Mouse (Mus musculus): Measurements from ENCODE around the gene H2al1g. TPM values are rescaled to one million over a fixed set of nuclear protein-coding genes. Genes with fewer than 3 reads are reported as not detected.

The H2al1g gene
- total RNA-seq, 2 experiments from 2014 or later: not detected

Other genes starting within 250 kb of the H2al1g start
- not detected for gene H2al1a, start 19.0 kb upstream of the H2al1g start, total RNA-seq (2021)
- gene H2al1b, start 15.8 kb upstream of the H2al1g start, total RNA-seq (2021): not detected
- not detected for gene H2al1c, start 12.6 kb upstream of the H2al1g start, total RNA-seq (2021)
- gene H2al1d, start 9.4 kb upstream of the H2al1g start, total RNA-seq (2021): not detected
- not detected for gene H2al1e, start 6.3 kb upstream of the H2al1g start, total RNA-seq (2021)
- not detected for gene H2al1f, start 3.1 kb upstream of the H2al1g start, total RNA-seq (2021)
- gene H2al1h, start 3.2 kb downstream of the H2al1g start, total RNA-seq (2021): not detected
- not detected for gene H2al1i, start 6.4 kb downstream of the H2al1g start, total RNA-seq (2021)
- gene H2al1j, start 9.6 kb downstream of the H2al1g start, total RNA-seq (2021): not detected

Measured in adrenal gland, postnatal 36 days (tissue).